ENCODE assay signal across 7 mouse cellular contexts in genomic region chr11:63913936-63914335, GRCm38 (mm10). TPM values are rescaled to one million over a fixed set of nuclear protein-coding genes. Genes with fewer than 3 reads are reported as not detected.
DNase-seq lines count a peak whose midpoint lies in the region; ATAC-seq lines count a peak whose summit lies in the region.

No protein-coding gene starts in this region.

- WGBS in lung, embryonic 16.5 days = 25% methylated on average over 4 of the region's 4 CpGs
- WGBS in forebrain, embryonic 15.5 days = 27% methylated on average over 4 of the region's 4 CpGs
- WGBS in liver, embryonic 12.5 days (ENCODE audit: insufficient replicate concordance) = 28% methylated on average over 4 of the region's 4 CpGs
- 23% methylated on average over 4 of the region's 4 CpGs for WGBS in stomach, embryonic 15.5 days

- no peak for DNase-seq in lung, postnatal 4 days
- no peak for DNase-seq in ovary, adult 18-20 months (ENCODE audit: low spot score)

- peak overlapping the region; percentile 40 for H3K4me3 ChIP-seq in lung, embryonic 16.5 days (ENCODE audit: low read length)
- peak overlapping the region; percentile 35 for H3K4me3 ChIP-seq in forebrain, embryonic 15.5 days
- peak overlapping the region; percentile 26 for H3K4me3 ChIP-seq in liver, embryonic 12.5 days
- peak overlapping the region; percentile 41 for H3K4me3 ChIP-seq in stomach, embryonic 15.5 days (replicated peaks)

- peak overlapping the region; percentile 51 for H3K9ac ChIP-seq in lung, embryonic 16.5 days (ENCODE audit: low read length)
- H3K9ac ChIP-seq in forebrain, embryonic 15.5 days (replicated peaks) = peak overlapping the region; percentile 2; the same call in 1 of the 2 replicates
- H3K9ac ChIP-seq in liver, embryonic 12.5 days = no peak overlapping the region
- H3K9ac ChIP-seq in stomach, embryonic 15.5 days = no peak overlapping the region

- peak overlapping the region; percentile 76 for H3K4me2 ChIP-seq in lung, embryonic 16.5 days (ENCODE audit: low read depth, low read length)
- peak overlapping the region; percentile 70 for H3K4me2 ChIP-seq in forebrain, embryonic 15.5 days (replicated peaks)
- peak overlapping the region; percentile 61 for H3K4me2 ChIP-seq in liver, embryonic 12.5 days
- peak overlapping the region; percentile 85 for H3K4me2 ChIP-seq in stomach, embryonic 15.5 days

- H3K36me3 ChIP-seq in lung, embryonic 16.5 days (ENCODE audit: control insufficient read depth, insufficient read depth, low read length) = no peaks in the 10 kb centered on the region
- no peaks in the 10 kb centered on the region for H3K36me3 ChIP-seq in forebrain, embryonic 15.5 days
- H3K36me3 ChIP-seq in liver, embryonic 12.5 days = no peaks in the 10 kb centered on the region
- H3K36me3 ChIP-seq in stomach, embryonic 15.5 days = no peaks in the 10 kb centered on the region

- H3K4me1 ChIP-seq in lung, embryonic 16.5 days (replicated peaks; ENCODE audit: control insufficient read depth, insufficient read depth, low read length) = peaks cover 10% of the 10 kb centered on the region
- H3K4me1 ChIP-seq in forebrain, embryonic 15.5 days = peaks cover 12% of the 10 kb centered on the region
- peaks cover 41% of the 10 kb centered on the region for H3K4me1 ChIP-seq in liver, embryonic 12.5 days
- peaks cover 21% of the 10 kb centered on the region for H3K4me1 ChIP-seq in stomach, embryonic 15.5 days

- no peak overlapping the region for H3K27ac ChIP-seq in lung, embryonic 16.5 days (ENCODE audit: low read length)
- H3K27ac ChIP-seq in forebrain, embryonic 15.5 days (replicated peaks) = no peak overlapping the region
- H3K27ac ChIP-seq in liver, embryonic 12.5 days = no peak overlapping the region
- H3K27ac ChIP-seq in stomach, embryonic 15.5 days = 0 out of 2 replicates have a peak overlapping the region, but pooled peaks have one; percentile 18

- ATAC-seq in lung, embryonic 16.5 days (ENCODE audit: low read depth) = peak; percentile 54
- ATAC-seq in forebrain, embryonic 15.5 days (replicated peaks) = peak; percentile 64; the same call in 1 of the 2 replicates
- ATAC-seq in liver, embryonic 12.5 days = no peak
- ATAC-seq in stomach, embryonic 15.5 days (ENCODE audit: insufficient read depth, low FRiP score, low read depth) = no peak; the same call in 1 of the 2 replicates
- no peak for ATAC-seq in erythroblast, adult 5-6 weeks (replicated peaks; ENCODE audit: low FRiP score, poor library complexity, severe bottlenecking)

- H3K27me3 ChIP-seq in lung, embryonic 16.5 days (ENCODE audit: control insufficient read depth, insufficient read depth, low read depth, low read length) = peaks cover 44% of the 10 kb centered on the region
- H3K27me3 ChIP-seq in forebrain, embryonic 15.5 days = peaks cover 57% of the 10 kb centered on the region
- peaks cover 38% of the 10 kb centered on the region for H3K27me3 ChIP-seq in liver, embryonic 12.5 days (replicated peaks)
- peaks cover 8% of the 10 kb centered on the region; the same call in 1 of the 2 replicates for H3K27me3 ChIP-seq in stomach, embryonic 15.5 days (replicated peaks)

- H3K9me3 ChIP-seq in lung, embryonic 16.5 days (ENCODE audit: control insufficient read depth, low read length) = no peaks in the 10 kb centered on the region
- H3K9me3 ChIP-seq in forebrain, embryonic 15.5 days = no peaks in the 10 kb centered on the region
- no peaks in the 10 kb centered on the region for H3K9me3 ChIP-seq in liver, embryonic 12.5 days (replicated peaks)
- H3K9me3 ChIP-seq in stomach, embryonic 15.5 days = no peaks in the 10 kb centered on the region

RNA-seq across cellular contexts. Expression of gene Hs3st3b1, which starts 8.2 kb away (rescaled TPM):
- polyA plus RNA-seq in lung, embryonic 16.5 days (2015; fragmentation: Nextera tagmentation; extraction: Ambion mirVana) = 0.78 and 1.1 TPM in 2 replicates
- polyA plus RNA-seq in forebrain, embryonic 15.5 days (2015; fragmentation: Nextera tagmentation; extraction: Ambion mirVana) = 4.3 and 4.4 TPM in 2 replicates
- polyA plus RNA-seq in liver, embryonic 12.5 days (2016; fragmentation: Nextera tagmentation; extraction: Ambion mirVana) = 23.7 and 25.0 TPM in 2 replicates
- 7.9 and 9.9 TPM in 2 replicates for polyA plus RNA-seq in stomach, embryonic 15.5 days (2015; fragmentation: Nextera tagmentation; extraction: Ambion mirVana)
- total RNA-seq in erythroblast, adult 5-6 weeks (2015; ENCODE audit: low replicate concordance) = not detected in 2 replicates
- total RNA-seq in erythroblast, adult 5-6 weeks (2017; ENCODE audit: low replicate concordance) = 1.1 TPM in 1 of 2 replicates, not detected in the other

Comparison
In these comparisons a context has a peak if more than half of its experiments do, and no peak if none do; other contexts are left out.
1. ATAC-seq: peak in lung, embryonic 16.5 days (single experiment) and forebrain, embryonic 15.5 days (single experiment); none in liver, embryonic 12.5 days (single experiment), stomach, embryonic 15.5 days (single experiment) and erythroblast, adult 5-6 weeks (single experiment).
2. H3K9ac ChIP-seq: peak in lung, embryonic 16.5 days (single experiment) and forebrain, embryonic 15.5 days (single experiment); none in liver, embryonic 12.5 days (single experiment) and stomach, embryonic 15.5 days (single experiment).
3. Peak in every context shown above with its lines, with median percentiles within 50 percentile points of each other: H3K4me2 ChIP-seq and H3K4me3 ChIP-seq.